Mouse (Mus musculus): ENCODE results near the gene Dnmt3l.

Dnmt3l gene

DNA sequence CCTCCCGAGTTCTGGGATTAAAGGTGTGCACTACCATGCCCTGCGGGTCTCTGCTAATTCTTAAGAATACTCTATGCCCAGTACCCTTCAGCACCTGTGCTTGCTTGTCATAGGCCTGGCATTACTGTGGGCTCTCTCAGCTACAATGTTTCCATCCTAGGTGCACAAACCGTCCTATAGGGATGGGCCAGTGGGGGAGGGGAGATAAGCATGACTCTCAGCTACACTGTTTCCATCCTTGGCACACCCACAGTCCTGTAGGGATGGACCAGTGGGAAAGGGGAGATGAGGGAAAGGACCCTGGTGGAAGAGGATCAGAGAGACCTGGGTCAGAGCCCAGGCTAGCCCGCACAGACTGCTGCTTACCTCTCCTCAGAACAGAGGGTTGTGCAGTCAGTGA, 4.6 kb upstream of the Dnmt3l start:
- DNase-seq, result no peak

DNA sequence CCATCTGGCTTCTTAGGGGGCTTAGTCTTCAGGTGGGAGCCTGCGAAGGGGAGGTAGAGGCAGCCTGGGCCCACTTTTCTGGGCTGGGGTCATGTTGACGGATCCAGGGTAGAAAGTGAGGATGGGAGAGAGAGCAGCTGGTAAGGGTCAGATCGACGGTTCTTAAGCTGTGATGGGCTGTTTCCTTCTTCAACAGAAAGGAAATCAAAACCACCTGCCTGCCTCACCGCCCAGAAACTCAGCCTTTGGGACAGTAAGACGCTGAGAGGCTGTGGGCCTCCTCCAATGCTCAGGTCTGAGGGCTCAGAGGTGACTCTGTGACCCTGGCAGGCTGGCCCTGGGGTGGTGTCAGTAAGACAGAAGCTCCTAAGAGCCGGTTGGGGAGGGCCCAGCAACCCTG, 349 bp downstream of the Dnmt3l start:
- no peak for DNase-seq

DNA sequence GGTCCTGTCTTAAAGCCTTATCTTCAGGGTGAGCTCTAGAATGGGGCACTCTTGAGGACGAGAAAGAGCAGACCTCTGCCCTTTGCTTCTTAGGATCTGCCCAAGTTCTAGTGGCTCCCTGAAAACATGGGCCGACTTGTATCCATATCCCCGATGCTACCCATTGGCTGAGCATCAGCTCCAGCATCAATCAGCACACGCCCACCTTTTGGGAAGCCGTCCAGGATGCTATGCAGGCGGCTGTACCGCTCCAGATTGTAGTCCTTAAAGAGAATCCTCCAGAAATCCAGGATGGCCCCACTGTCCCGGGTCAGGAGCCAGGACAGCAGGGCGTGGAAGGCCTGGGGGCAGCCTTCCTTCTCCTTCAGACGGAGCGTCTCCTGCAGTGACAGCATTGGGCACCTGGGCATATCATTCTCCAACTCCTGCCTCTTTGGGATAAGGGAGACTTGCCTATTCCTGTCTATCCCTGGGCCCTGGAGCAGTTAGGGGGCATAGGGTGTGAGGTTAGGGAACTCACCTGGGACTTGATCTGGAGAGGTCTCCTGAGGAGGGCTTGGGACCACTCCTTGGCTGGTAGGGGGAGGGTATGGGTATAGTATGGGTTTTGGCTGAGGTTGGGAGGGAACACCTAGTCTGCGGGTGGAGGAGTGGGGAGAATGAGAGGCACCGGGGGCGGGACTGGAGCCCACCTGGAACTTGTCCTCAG, 1.1 kb downstream of the Dnmt3l start:
- DNase-seq, result no peak

DNA sequence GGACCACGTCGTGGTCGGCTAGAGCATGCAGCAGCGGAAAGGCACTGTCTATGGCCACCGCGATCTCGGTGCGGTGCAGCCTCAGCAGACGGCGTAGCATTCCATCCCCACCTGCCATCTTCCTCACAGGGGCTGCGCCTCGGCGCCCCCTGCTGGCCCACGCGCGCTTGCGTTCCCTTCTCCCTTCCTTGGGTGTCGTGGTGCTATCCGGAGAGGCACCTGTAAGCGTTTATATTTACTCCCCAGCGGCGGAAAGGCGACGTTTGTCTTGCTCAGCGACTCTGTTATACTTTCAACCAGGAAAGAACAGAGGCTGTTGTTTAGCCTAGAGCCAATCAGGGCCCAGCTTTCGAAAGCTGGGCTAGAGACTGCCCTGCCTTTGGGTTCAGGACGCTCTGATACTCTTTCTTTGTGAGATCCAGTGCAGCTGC, 1.7 kb downstream of the Dnmt3l start, which contains the start of gene Aire:
Aire (minus strand) TSS at position 205 of the 431 bp plus-strand sequence.
- DNase-seq, result peak; percentile 74

GRCm38 (mm10) chr10:78044531-78044930, 2.8 kb downstream of the Dnmt3l start:
- DNase-seq, result no peak

GRCm38 (mm10) chr10:78046388-78046787, 4.6 kb downstream of the Dnmt3l start:
- no peak for DNase-seq

- no peak for DNase-seq
Observed at GRCm38 (mm10) chr10:78048061-78048730, 6.4 kb downstream of the Dnmt3l start.

- DNase-seq, result no peak
Observed at GRCm38 (mm10) chr10:78049519-78050035, 7.8 kb downstream of the Dnmt3l start.

DNA sequence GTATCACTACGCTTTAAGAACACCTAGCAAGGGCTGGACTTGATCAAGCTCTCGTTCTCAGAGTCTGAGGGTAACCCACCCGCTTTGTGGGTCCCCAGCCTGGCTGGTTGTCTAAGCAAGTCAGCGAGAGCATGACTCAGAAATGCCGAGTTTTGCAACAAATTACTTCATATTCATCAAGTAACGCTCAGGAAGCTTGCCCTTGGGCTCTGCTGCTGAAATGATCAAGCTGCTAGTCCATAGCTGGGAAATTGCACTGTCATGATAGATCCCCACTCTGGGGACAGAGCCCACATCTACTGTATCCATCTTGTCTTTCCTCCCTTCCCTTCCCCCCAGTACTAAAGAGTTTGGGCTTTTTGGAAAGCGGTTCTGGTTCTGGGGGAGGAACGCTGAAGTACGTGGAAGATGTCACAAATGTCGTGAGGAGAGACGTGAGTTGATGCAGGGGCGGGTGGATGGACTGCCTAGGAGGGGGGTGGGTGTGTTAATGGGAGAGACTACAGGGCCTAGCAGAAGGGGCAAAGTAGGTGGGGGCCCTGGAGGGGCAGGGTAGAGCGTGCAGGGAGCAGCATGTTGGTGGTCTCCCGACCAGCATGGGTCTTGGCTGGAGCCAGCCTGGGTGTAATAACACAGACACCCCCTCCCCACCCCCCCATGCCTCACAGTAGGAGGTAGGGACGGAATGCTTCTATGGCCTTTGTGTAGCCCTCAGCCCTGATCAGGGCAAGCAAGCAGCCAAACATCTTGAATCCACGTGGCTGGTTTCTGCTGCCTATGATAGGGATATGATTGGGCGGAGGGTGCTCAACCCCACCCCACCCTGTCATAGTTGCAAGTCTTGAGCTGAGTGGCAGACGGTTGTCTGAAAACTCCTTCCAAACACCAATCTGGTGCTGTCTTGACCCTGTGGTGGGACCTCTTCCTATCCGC, 13.2 kb downstream of the Dnmt3l start:
- DNase-seq, result peak; percentile 31

DNA sequence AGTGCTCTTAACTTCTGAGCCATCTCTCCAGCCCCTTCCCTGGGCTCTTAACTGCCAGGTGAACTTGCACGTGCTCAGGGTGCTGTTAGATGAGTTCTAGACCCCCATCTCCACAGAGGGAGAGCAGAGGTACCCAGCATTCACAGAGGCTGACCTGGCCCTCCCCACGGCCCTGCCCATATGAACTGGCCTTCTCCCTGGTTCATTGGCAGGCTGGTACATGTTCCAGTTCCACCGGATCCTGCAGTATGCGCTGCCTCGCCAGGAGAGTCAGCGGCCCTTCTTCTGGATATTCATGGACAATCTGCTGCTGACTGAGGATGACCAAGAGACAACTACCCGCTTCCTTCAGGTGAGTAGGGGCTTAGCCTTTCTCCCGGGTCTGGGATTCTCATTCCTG, 15.3 kb downstream of the Dnmt3l start:
- DNase-seq, result no peak

GRCm38 (mm10) chr10:78063122-78063521, 21.4 kb downstream of the Dnmt3l start:
- no peak for DNase-seq

DNA sequence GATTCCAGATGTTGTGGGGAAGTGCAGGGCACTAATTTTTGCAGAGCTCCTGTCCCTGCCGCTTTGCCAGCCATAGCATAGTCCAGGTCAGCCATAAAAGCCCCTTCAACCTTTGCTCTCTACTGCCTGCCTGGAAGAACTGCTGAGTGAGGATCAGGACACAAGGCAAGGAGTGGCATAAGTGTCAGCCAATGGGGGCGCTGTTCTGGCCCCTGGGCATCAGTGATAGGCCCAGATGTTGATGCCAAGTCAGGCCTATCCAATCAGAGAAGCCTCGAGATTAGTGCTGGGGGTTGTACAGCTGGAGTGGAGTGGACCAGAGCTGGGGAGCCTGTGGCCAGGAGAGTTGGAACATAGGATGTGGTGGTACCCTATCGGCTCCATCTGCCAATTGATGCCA, 25.5 kb downstream of the Dnmt3l start:
- DNase-seq, result peak; percentile 57

DNA sequence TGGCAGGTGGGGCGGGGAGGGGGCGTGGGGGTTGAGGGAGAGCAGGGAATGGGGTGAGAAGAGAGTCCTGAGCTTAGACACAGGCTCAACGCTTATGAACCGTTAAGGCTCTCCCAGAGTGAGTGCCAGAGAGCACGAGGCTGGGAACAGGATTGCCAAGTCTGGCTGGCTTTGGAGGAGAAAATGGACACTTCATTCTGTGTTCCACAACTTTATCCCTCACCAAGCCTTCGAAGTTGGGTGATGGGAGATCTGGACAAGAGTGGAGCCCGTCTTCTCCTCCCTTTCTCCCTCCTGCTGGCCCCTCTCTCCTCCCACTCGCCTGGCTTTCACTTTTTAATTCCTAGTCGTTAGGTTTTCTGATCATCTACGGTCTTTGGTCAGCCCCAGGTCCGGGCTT, 26.8 kb downstream of the Dnmt3l start:
- no peak for DNase-seq

DNA sequence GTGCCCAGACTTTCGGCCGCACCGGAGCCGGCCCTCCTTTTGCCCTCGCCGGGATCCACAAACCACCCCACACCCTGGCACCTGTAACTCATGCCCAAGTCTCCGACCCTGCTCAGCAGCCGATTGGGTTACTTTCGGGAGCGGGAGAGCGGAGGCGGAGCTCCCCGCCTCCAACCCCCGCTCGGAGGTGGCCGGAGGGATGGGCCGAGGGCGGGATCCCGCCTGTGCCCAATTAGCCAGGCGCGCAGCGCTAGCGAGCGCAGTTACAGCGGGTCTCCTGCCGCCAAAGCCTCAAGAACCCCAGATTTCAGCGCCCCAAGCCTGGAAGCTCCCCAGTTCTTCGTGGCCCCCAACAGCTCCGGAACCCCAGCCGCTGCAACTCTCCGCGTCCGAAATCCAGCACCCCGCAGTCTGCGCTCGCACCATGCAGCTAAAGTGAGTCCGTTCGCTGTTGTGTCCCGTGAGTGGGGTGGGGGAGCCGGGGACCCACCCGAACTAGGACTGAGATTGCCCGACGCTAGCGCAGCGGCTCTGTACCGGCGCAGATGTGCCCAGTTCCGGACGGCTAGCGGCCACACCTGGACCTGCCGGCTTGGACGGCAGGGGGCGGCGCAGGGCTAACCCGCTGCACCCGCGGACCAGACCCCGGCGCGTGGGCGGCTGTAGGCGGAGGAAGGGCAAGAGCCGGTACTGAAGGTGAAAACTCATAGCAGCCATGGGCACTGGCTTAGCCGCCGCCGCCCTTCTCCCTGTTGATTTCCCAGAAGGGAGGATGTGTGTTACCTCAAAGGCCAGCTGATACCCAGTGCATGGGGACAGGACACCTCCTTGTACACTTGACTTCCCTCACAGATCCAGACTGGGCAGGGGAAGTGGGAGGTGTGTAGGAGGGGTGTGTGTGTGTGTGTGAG, 27.6 kb downstream of the Dnmt3l start, which contains the start of gene Icosl:
Icosl (plus strand) TSS at position 202 of the 911 bp plus-strand sequence.
- peak; percentile 91 for DNase-seq

DNA sequence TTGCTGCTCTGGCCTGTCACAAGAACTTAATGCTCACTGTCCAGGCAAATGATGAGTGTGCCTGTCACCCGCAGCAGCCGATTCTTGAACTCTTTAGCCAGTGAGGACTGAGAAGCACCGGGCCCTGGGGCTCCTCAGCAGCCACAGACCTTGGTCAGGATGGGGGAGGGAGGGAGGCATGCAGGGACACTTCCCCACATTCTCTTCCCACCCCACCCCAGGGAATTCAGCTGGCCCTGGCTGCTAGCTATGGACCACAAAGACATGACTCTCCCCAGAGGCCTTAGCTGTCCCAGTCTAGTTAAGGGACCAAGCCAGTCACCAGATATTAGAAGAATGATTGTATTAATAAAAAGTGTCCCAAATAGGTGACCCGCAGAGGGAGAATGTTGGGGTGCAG, 32.4 kb downstream of the Dnmt3l start:
- DNase-seq, result no peak

DNA sequence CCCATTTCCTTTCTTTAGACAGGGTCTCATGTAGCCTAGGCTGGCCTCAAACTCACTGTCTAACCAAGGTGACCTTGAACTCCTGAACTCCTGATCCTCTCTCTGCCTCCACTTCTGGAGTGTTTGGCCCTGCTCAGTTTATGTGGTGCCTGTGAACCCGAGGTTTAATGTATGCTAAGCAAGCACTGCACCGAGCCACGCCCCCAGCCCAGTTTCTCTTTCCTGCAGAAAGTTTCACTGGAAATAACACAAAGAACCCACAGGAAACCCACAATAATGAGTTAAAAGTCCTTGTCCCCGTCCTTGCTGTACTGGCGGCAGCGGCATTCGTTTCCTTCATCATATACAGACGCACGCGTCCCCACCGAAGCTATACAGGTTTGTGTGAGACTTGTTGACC, 33.2 kb downstream of the Dnmt3l start:
- no peak for DNase-seq

- DNase-seq, result no peak
Observed at GRCm38 (mm10) chr10:78077862-78078261, 36.1 kb downstream of the Dnmt3l start.

DNA sequence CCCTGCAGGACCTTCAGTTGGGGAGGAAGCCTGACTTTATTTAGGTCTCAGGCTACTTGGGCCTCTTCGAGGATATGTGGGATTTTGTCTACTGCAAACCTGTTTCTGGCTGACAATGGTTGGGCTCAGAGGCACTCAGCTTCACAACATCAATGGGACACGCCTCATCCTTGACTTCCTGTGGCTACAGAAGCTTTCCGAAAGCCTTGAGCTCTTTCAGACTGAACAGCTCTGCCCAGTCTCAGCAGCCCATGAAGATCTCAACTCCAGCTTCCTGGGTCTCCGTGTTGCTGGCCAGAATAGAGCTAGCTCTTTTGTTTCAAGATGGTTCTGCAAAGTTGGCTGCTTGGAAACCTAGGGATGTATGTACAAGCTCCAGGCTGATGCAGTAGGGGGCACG, 36.5 kb downstream of the Dnmt3l start:
- no peak for DNase-seq

DNA sequence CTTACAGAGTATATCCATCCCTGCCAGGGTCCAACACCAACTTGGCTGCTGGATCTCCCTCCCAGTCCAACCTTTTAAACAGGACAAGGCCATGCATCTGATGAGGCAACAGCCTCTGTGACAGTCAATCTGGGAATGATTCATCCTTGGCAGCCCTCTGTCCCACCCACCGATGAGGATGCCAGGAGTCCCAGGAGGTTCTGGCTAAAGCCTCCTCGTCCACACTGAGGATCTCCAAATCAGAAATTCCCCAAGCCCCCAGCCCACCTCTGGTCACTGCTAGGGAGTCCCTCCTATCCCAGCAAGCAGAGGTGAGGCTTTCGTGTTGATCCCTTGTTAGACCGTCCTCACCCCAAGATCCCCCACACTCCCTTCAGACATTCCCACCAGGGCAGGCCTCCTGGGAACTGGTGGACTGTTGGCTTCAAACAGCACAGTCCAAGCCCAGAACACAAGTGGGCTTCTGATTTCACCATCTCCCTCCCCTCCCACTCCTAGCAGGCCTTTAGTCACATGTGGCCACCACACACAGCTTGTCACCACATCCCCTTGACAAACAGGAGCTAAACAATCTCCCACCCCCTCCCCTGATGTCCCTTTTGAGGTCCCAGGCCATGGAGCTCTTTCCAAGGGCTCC, 38.3 kb downstream of the Dnmt3l start:
- no peak for DNase-seq

DNA sequence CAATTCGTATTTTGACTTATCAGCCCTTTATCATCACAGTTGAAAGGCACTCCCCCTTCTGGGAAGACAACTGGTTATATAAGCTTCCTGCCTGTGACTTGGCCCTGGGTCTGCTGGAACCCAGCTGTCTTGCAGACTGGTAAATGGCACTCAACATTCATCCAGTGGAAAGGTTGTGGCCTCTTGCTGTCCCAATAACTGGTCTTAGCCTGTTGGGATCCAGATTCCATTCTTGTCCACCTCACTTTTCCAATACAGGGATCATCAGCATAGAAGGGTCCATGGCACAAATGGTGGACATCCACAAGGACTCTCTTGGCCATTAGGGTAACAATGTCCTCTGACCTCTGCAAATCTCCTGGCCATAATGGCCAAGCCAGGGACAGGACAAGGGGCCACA, 42.3 kb downstream of the Dnmt3l start:
- no peak for DNase-seq

DNA sequence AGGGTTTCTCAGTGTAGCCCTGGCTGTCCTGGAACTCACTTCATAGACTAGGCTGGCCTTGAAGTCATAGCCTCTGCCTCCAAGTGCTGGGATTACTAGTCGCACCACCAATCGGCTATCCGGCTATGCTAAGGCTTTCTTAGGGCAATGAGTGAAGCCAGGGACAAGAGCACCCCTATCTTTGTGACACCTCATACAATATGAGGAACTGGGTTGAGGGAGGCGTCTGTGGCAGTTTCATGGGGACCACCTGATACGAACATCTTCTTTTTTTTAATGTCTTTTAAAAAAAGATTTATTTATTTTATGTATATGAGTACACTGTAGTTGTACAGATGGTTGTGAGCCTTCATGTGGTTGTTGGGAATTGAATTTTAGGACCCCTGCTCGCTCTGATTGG, 44.0 kb downstream of the Dnmt3l start:
- no peak for DNase-seq

Data from kidney, postnatal 14 days (tissue).